13 mouse cellular contexts compared by ENCODE assay signal in the genomic region with DNA sequence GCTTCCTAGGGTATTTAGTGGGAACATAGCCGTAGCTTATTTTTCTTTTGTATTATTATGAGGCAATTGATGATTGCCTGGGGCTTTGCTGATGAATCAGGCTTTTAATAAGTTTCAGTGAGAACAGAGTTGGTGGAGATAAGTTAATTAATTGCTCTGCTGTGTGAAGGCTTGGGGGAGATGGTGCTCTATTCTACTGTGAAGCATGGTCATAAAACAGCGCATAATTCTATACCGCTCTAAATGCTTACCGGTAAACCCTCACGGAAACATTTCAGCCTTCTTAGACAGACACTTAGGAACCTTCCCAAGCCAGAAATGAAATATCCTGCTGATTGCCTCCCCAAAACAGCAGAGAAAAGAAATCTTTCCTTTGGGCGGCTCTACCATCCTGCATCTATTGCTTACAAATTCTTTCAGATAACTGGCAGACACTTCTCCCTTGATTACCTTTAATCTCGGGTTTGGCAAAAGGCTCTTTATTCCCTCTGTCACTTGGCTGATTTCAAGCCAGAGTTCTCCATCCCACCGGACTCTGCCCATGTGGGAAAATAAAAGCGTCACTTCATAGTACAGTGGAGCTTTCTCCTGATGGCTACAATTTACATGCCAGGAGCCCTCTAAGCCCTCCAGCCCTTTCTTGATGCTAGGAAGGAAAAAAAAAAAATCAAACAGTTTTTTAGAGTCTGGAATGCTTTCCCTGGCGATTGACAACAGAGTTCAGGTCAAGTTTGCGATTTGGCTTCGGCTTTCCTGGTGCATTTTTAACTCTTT. TPM values are rescaled to one million over a fixed set of nuclear protein-coding genes. Genes with fewer than 3 reads are reported as not detected.
A peak's percentile ranks its signal among the peaks of the same experiment; 100 is the strongest.
DNase-seq lines count a peak whose midpoint lies in the region; ATAC-seq and TF ChIP-seq lines count a peak whose summit lies in the region.
"Had no signal": no experiment of that assay in that cellular context is flagged by ENCODE, and none has a peak within 500 bp of the region (broad histone marks: within the 10 kb centered on the region; RNA-seq: fewer than 3 reads in every experiment).

No protein-coding gene starts in this region.

- peak overlapping the region; percentile 16 for H3K4me2 ChIP-seq in lung, embryonic 14.5 days
- H3K4me2 ChIP-seq in forebrain, embryonic 16.5 days (ENCODE audit: low read length): peak overlapping the region; percentile 23
- H3K4me2 ChIP-seq in neural tube, embryonic 13.5 days: peak overlapping the region; percentile 37
- H3K4me2 ChIP-seq: liver, embryonic 11.5 days had no signal

- H3K27me3 ChIP-seq in lung, embryonic 14.5 days (ENCODE audit: insufficient read depth, low read length): no peaks in the 10 kb centered on the region
- H3K27me3 ChIP-seq in forebrain, embryonic 16.5 days (replicated peaks; ENCODE audit: control insufficient read depth, insufficient read depth, low read length): no peaks in the 10 kb centered on the region
- H3K27me3 ChIP-seq in neural tube, embryonic 13.5 days: peaks cover 24% of the 10 kb centered on the region

- no peak overlapping the region for H3K9ac ChIP-seq in lung, embryonic 14.5 days
- 0 out of 2 replicates have a peak overlapping the region, but pooled peaks have one; percentile 0 for H3K9ac ChIP-seq in forebrain, embryonic 16.5 days (replicated peaks; ENCODE audit: low read depth, low read length)
- H3K9ac ChIP-seq in neural tube, embryonic 13.5 days: no peak overlapping the region

- H3K4me3 ChIP-seq in lung, embryonic 14.5 days (ENCODE audit: low read depth, low read length): no peak overlapping the region
- no peak overlapping the region for H3K4me3 ChIP-seq in forebrain, embryonic 16.5 days (replicated peaks; ENCODE audit: low read length)
- no peak overlapping the region for H3K4me3 ChIP-seq in neural tube, embryonic 13.5 days

- no peak for ATAC-seq in lung, embryonic 14.5 days (ENCODE audit: insufficient read depth)
- peak; percentile 78 for ATAC-seq in forebrain, embryonic 16.5 days
- ATAC-seq in neural tube, embryonic 13.5 days (ENCODE audit: low read depth): peak; percentile 72; the same call in 1 of the 2 replicates
- ATAC-seq: activated CD4-positive, CD25-positive, alpha-beta regulatory T cell, adult 4 months; inflammation-experienced regulatory T-cells, adult 6 months had no signal

- 0 out of 2 replicates have a peak, but pooled peaks cover 3% of the 10 kb centered on the region for H3K4me1 ChIP-seq in lung, embryonic 14.5 days (ENCODE audit: insufficient read depth)
- H3K4me1 ChIP-seq in forebrain, embryonic 16.5 days (replicated peaks; ENCODE audit: control insufficient read depth, insufficient read depth, low read length): peaks cover 7% of the 10 kb centered on the region; the same call in 1 of the 2 replicates
- peaks cover 23% of the 10 kb centered on the region for H3K4me1 ChIP-seq in neural tube, embryonic 13.5 days (replicated peaks)

- no peak for TF ChIP-seq CTCF in lung, embryonic 14.5 days (IDR thresholded peaks at IDR 0.05; ENCODE audit: low read depth)

- WGBS in lung, embryonic 14.5 days: 26% methylated on average over 12 of the region's 12 CpGs
- 4% methylated on average over 12 of the region's 12 CpGs for WGBS in forebrain, embryonic 16.5 days
- 13% methylated on average over 12 of the region's 12 CpGs for WGBS in neural tube, embryonic 13.5 days

- no peaks in the 10 kb centered on the region for H3K36me3 ChIP-seq in lung, embryonic 14.5 days (ENCODE audit: insufficient read depth)
- no peaks in the 10 kb centered on the region for H3K36me3 ChIP-seq in forebrain, embryonic 16.5 days (ENCODE audit: control insufficient read depth, insufficient read depth)
- H3K36me3 ChIP-seq in neural tube, embryonic 13.5 days: no peaks in the 10 kb centered on the region

- peak; percentile 27 to 39 for DNase-seq in cerebellum, postnatal 10 days
- no peak for DNase-seq in cerebellum, adult 18-20 months
- DNase-seq in lung, embryonic 14.5 days: peak; percentile 10
- DNase-seq in lung, postnatal 10 days: no peak
- DNase-seq in adipocyte (ENCODE audit: low spot score): no peak
- no peak for DNase-seq in layer of hippocampus, postnatal 14 days (ENCODE audit: low spot score in 2 of 2)
- DNase-seq: gastrocnemius, postnatal 25 days had no signal

- no peak overlapping the region for H3K27ac ChIP-seq in lung, embryonic 14.5 days (ENCODE audit: low read depth)
- no peak overlapping the region for H3K27ac ChIP-seq in forebrain, embryonic 16.5 days (ENCODE audit: low read length)
- 0 out of 2 replicates have a peak overlapping the region, but pooled peaks have one; percentile 6 for H3K27ac ChIP-seq in neural tube, embryonic 13.5 days (replicated peaks)
- H3K27ac ChIP-seq: macrophage had no signal

- no peaks in the 10 kb centered on the region for H3K9me3 ChIP-seq in lung, embryonic 14.5 days (ENCODE audit: low read depth, low read length)
- H3K9me3 ChIP-seq in forebrain, embryonic 16.5 days (ENCODE audit: control insufficient read depth, low read length): no peaks in the 10 kb centered on the region
- H3K9me3 ChIP-seq in neural tube, embryonic 13.5 days: no peaks in the 10 kb centered on the region

RNA-seq across cellular contexts. Expression of a gene that starts 19.2 kb away (rescaled TPM):
- polyA plus RNA-seq in lung, embryonic 14.5 days (2014; fragmentation: Nextera tagmentation; extraction: Ambion mirVana): 6.4 and 7.7 TPM in 2 replicates
- 11.9 and 14.8 TPM in 2 replicates for polyA plus RNA-seq in forebrain, embryonic 16.5 days (2015; fragmentation: Nextera tagmentation; extraction: Ambion mirVana)
- polyA plus RNA-seq in neural tube, embryonic 13.5 days (2015; fragmentation: Nextera tagmentation; extraction: Ambion mirVana): 11.9 and 12.9 TPM in 2 replicates
- total RNA-seq in layer of hippocampus, postnatal 14 days (2021): 1 to 10 TPM; 4.7 TPM

Comparison
In these comparisons a context has a peak if more than half of its experiments do, and no peak if none do; other contexts are left out.
1. DNase-seq: peak in cerebellum, postnatal 10 days (2 of 2) and lung, embryonic 14.5 days (single experiment); none in cerebellum, adult 18-20 months (0 of 2), lung, postnatal 10 days (single experiment), adipocyte (single experiment) and layer of hippocampus, postnatal 14 days (0 of 2).
2. Peak in every context shown above with its lines, with median percentiles within 50 percentile points of each other: H3K4me2 ChIP-seq.